Mouse (Mus musculus): Measurements from ENCODE around the gene Hoxc6.

Hoxc6 gene

GRCm38 (mm10) chr15:102987124-102987833, 10.8 kb upstream of the Hoxc6 start:
- in situ Hi-C loops (cut with MboI) = loop anchor here (10.0 to 25.0 kb wide), 2 partner anchors 188 to 325 kb away; partner anchors contain the start of gene Gpr84

GRCm38 (mm10) chr15:102988078-102988477, 10.0 kb upstream of the Hoxc6 start:
- in situ Hi-C loops (cut with MboI) = loop anchor here (10.0 to 25.0 kb wide), 2 partner anchors 187 to 324 kb away; partner anchors contain the start of gene Gpr84

- in situ Hi-C loops (cut with MboI) = loop anchor here (25.0 kb wide), 1 partner anchor 322 kb away; the partner anchor contains the start of gene Gpr84
Observed at GRCm38 (mm10) chr15:102990461-102991397, 7.3 kb upstream of the Hoxc6 start, which contains the start of gene Hoxc8. Gene Hoxc8, plus strand, starts transcription at chr15:102990607.

- in situ Hi-C loops (cut with MboI) = loop anchor here (25.0 kb wide), 1 partner anchor 321 kb away; the partner anchor contains the start of gene Gpr84
Observed at GRCm38 (mm10) chr15:102991782-102992181, 6.3 kb upstream of the Hoxc6 start.

- in situ Hi-C loops (cut with MboI) = loop anchor here (25.0 kb wide), 1 partner anchor 320 kb away; the partner anchor contains the start of gene Gpr84
Observed at GRCm38 (mm10) chr15:102992206-102992605, 5.9 kb upstream of the Hoxc6 start.

- in situ Hi-C loops (cut with MboI) = loop anchor here (25.0 kb wide), 1 partner anchor 319 kb away; the partner anchor contains the start of gene Gpr84
Observed at GRCm38 (mm10) chr15:102992863-102993262, 5.2 kb upstream of the Hoxc6 start.

- in situ Hi-C loops (cut with MboI) = loop anchor here (25.0 kb wide), 1 partner anchor 316 kb away; the partner anchor contains the start of gene Gpr84
Observed at GRCm38 (mm10) chr15:102996548-102996947, 1.5 kb upstream of the Hoxc6 start.

GRCm38 (mm10) chr15:102997431-102997830, 626 bp upstream of the Hoxc6 start:
- in situ Hi-C loops (cut with MboI) = loop anchor here (25.0 kb wide), 1 partner anchor 315 kb away; the partner anchor contains the start of gene Gpr84

- in situ Hi-C loops (cut with MboI) = loop anchor here (25.0 kb wide), 1 partner anchor 314 kb away; the partner anchor contains the start of gene Gpr84
Observed at GRCm38 (mm10) chr15:102998608-102999182, 638 bp downstream of the Hoxc6 start.

- in situ Hi-C loops (cut with MboI) = loop anchor here (25.0 kb wide), 1 partner anchor 313 kb away; the partner anchor contains the start of gene Gpr84
Observed at GRCm38 (mm10) chr15:102999183-102999831, 1.2 kb downstream of the Hoxc6 start.

- in situ Hi-C loops (cut with MboI) = loop anchor here (25.0 kb wide), 1 partner anchor 312 kb away; the partner anchor contains the start of gene Gpr84
Observed at GRCm38 (mm10) chr15:102999955-103000354, 1.9 kb downstream of the Hoxc6 start.

- in situ Hi-C loops (cut with MboI) = no loop called here
Observed at GRCm38 (mm10) chr15:103000501-103000901, 2.4 kb downstream of the Hoxc6 start.

GRCm38 (mm10) chr15:103001370-103001769, 3.3 kb downstream of the Hoxc6 start:
- in situ Hi-C loops (cut with MboI) = no loop called here

GRCm38 (mm10) chr15:103002156-103002555, 4.1 kb downstream of the Hoxc6 start:
- in situ Hi-C loops (cut with MboI) = no loop called here

GRCm38 (mm10) chr15:103002821-103003448, 4.9 kb downstream of the Hoxc6 start:
- in situ Hi-C loops (cut with MboI) = no loop called here

- in situ Hi-C loops (cut with MboI) = no loop called here
Observed at GRCm38 (mm10) chr15:103005308-103005707, 7.3 kb downstream of the Hoxc6 start.

GRCm38 (mm10) chr15:103005797-103006196, 7.7 kb downstream of the Hoxc6 start:
- in situ Hi-C loops (cut with MboI) = no loop called here

- in situ Hi-C loops (cut with MboI) = no loop called here
Observed at GRCm38 (mm10) chr15:103006326-103006725, 8.3 kb downstream of the Hoxc6 start.

GRCm38 (mm10) chr15:103009265-103010111, 11.4 kb downstream of the Hoxc6 start:
- in situ Hi-C loops (cut with MboI) = no loop called here

Data from mature B cell (primary cell).